Mouse (Mus musculus) thymus, adult 2 months (tissue): ENCODE measurements around the gene Lhfpl2. TPM values are rescaled to one million over a fixed set of nuclear protein-coding genes. Genes with fewer than 3 reads are reported as not detected.

Experiments used
- DNase-seq: peaks from one replicate; pipeline ENCODE4 v3.0.0; 2021
- H3K27ac ChIP-seq: fragments of 200-500 bp; 2 replicates; pipeline ENCODE4 v1.5.1; 2012; ENCODE audit warnings: low read length, control low read depth; ENCODE audit not compliant: control insufficient read depth, insufficient read depth
- H3K27me3 ChIP-seq: fragments of 200-500 bp; 2 replicates; pipeline ENCODE4 v1.6.1; 2012; ENCODE audit warnings: mild to moderate bottlenecking, low read length, moderate library complexity, mixed read lengths; ENCODE audit not compliant: control insufficient read depth, insufficient read depth
- H3K36me3 ChIP-seq: fragments of 200-500 bp; 2 replicates; pipeline ENCODE4 v1.6.1; 2012; ENCODE audit warnings: mild to moderate bottlenecking, low read length, moderate library complexity; ENCODE audit not compliant: control insufficient read depth, insufficient read depth
- H3K4me1 ChIP-seq: fragments of 200-500 bp; replicated peaks from 2 replicates; pipeline ENCODE4 v1.6.1; 2012; ENCODE audit warnings: low read length; ENCODE audit not compliant: control insufficient read depth, insufficient read depth
- H3K4me3 ChIP-seq: fragments of 200-500 bp; 2 replicates; pipeline ENCODE4 v1.5.1; 2012; ENCODE audit warnings: mild to moderate bottlenecking, low read length, control low read depth, moderate library complexity; ENCODE audit not compliant: control insufficient read depth, insufficient read depth
- CTCF ChIP-seq: fragments of 200-500 bp; IDR thresholded peaks from 2 replicates; pipeline ENCODE4 v1.5.1; 2012; ENCODE audit warnings: mild to moderate bottlenecking, control low read depth, low read length, moderate library complexity, borderline replicate concordance; ENCODE audit not compliant: control insufficient read depth, poor library complexity, insufficient read depth; ENCODE audit errors: extremely low read depth
- POLR2A ChIP-seq: fragments of 200-500 bp; IDR thresholded peaks from 2 replicates; pipeline ENCODE4 v1.6.1; 2012; ENCODE audit warnings: mild to moderate bottlenecking, low read length, control low read depth, moderate library complexity; ENCODE audit not compliant: control insufficient read depth, poor library complexity, insufficient read depth; ENCODE audit errors: extremely low read depth
- WGBS: fragments of 180-500 bp; shearing (Covaris S2); methylation state at CpG from one replicate; pipeline ENCODE4 v1.1.7; 2018; 5-methylcytosine and 5-hydroxymethylcytosine counted together
- polyA plus RNA-seq: library from polyadenylated mRNA; depleted of rRNA; stranded (reverse); fragments of >200 nt; gene quantifications from 2 replicates; pipeline ENCODE4 v1.2.3, GENCODE M21; 2012

Gene Lhfpl2
- polyA plus RNA-seq, 1 experiment = 6.6 TPM

GRCm38 (mm10) chr13:94059373-94059772 is 1.8 kb downstream of the Lhfpl2 start:
- TF ChIP-seq POLR2A = no peak
- no peak for TF ChIP-seq CTCF
- DNase-seq = no peak
- peaks cover 15% of the 10 kb centered on the region for H3K4me1 ChIP-seq
- no peaks in the 10 kb centered on the region for H3K36me3 ChIP-seq
- H3K27me3 ChIP-seq = peaks cover 16% of the 10 kb centered on the region
- 95% methylated on average over 4 of the region's 4 CpGs for WGBS
- H3K27ac ChIP-seq = no peak overlapping the region
- H3K4me3 ChIP-seq = no peak overlapping the region

GRCm38 (mm10) chr13:94059778-94060177 is 2.2 kb downstream of the Lhfpl2 start:
- Histone ChIP-seq H3K27me3 (peaks cover 16% of the 10 kb centered on the region), H3K36me3 (no peaks in the 10 kb centered on the region), H3K27ac (no peak overlapping the region), H3K4me3 (no peak overlapping the region), H3K4me1 (peaks cover 15% of the 10 kb centered on the region)
- 76% methylated on average over 6 of the region's 6 CpGs for WGBS
- DNase-seq = peak; percentile 39
- TF ChIP-seq CTCF = no peak

GRCm38 (mm10) chr13:94060461-94060860 is 2.9 kb downstream of the Lhfpl2 start:
- H3K36me3 ChIP-seq = no peaks in the 10 kb centered on the region
- WGBS = 92% methylated on average over 3 of the region's 3 CpGs

GRCm38 (mm10) chr13:94061256-94061877 is 3.8 kb downstream of the Lhfpl2 start:
- H3K4me1 ChIP-seq = peaks cover 15% of the 10 kb centered on the region
- peaks cover 13% of the 10 kb centered on the region for H3K27me3 ChIP-seq
- H3K4me3 ChIP-seq = no peak overlapping the region
- TF ChIP-seq POLR2A (no peak), CTCF (no peak)
- no peak overlapping the region for H3K27ac ChIP-seq
- WGBS = 92% methylated on average over 9 of the region's 9 CpGs
- DNase-seq = no peak
- H3K36me3 ChIP-seq = no peaks in the 10 kb centered on the region

More at GRCm38 (mm10) chr13:94060461-94060860, 2.9 kb downstream of the Lhfpl2 start:
- Histone ChIP-seq H3K4me3 (no peak overlapping the region), H3K27ac (no peak overlapping the region), H3K4me1 (peaks cover 15% of the 10 kb centered on the region), H3K27me3 (peaks cover 16% of the 10 kb centered on the region)
- TF ChIP-seq POLR2A (no peak), CTCF (no peak)
- no peak for DNase-seq

GRCm38 (mm10) chr13:94062349-94063111 is 4.9 kb downstream of the Lhfpl2 start:
- H3K27ac ChIP-seq = no peak overlapping the region
- H3K4me3 ChIP-seq = no peak overlapping the region
- H3K27me3 ChIP-seq = peaks cover 5% of the 10 kb centered on the region; the same call in 1 of the 2 replicates
- peaks cover 13% of the 10 kb centered on the region for H3K4me1 ChIP-seq
- WGBS = 20% methylated on average over 21 of the region's 21 CpGs
- no peaks in the 10 kb centered on the region for H3K36me3 ChIP-seq
- TF ChIP-seq POLR2A (no peak), CTCF (no peak)
- no peak for DNase-seq

- Histone ChIP-seq H3K4me3 (no peak overlapping the region), H3K27ac (no peak overlapping the region), H3K27me3 (no peaks in the 10 kb centered on the region), H3K36me3 (no peaks in the 10 kb centered on the region), H3K4me1 (peaks cover 7% of the 10 kb centered on the region)
- peak; percentile 20 for DNase-seq
- no peak for TF ChIP-seq CTCF
- no peak for TF ChIP-seq POLR2A
- 34% methylated on average over 8 of the region's 8 CpGs for WGBS
These were observed 5.6 kb downstream of the Lhfpl2 start for GRCm38 (mm10) chr13:94063156-94063555.
